Mouse (Mus musculus) stomach, embryonic 16.5 days (tissue): ENCODE data around the gene Galnt2. TPM values are rescaled to one million over a fixed set of nuclear protein-coding genes. Genes with fewer than 3 reads are reported as not detected.

Experiments used
- ATAC-seq: fragments of 200-750 bp; cut with Nextera tagmentation; 2 replicates; pipeline ENCODE4 v1.8.0; 2017; ENCODE audit warnings: moderate number of reproducible peaks, moderate TSS enrichment; ENCODE audit not compliant: insufficient read depth, low FRiP score
- H3K27ac ChIP-seq: fragments of 300-500 bp; sonication (generic); 2 replicates; pipeline ENCODE4 v1.5.1; 2014; ENCODE audit warnings: low read length
- H3K27me3 ChIP-seq: fragments of 300-500 bp; sonication (generic); 2 replicates; pipeline ENCODE4 v1.6.1; 2014; ENCODE audit warnings: low read length, control low read depth, mixed read lengths; ENCODE audit not compliant: control insufficient read depth, insufficient read depth
- H3K36me3 ChIP-seq: fragments of 300-500 bp; sonication (generic); 2 replicates; pipeline ENCODE4 v1.6.1; 2014; ENCODE audit warnings: low read length; ENCODE audit not compliant: control insufficient read depth, insufficient read depth
- H3K4me1 ChIP-seq: fragments of 300-500 bp; sonication (generic); 2 replicates; pipeline ENCODE4 v1.6.1; 2014; ENCODE audit warnings: low read length, control low read depth, mixed read lengths; ENCODE audit not compliant: control insufficient read depth, insufficient read depth
- H3K4me2 ChIP-seq: fragments of 300-500 bp; sonication (generic); 2 replicates; pipeline ENCODE4 v1.6.1; 2014; ENCODE audit warnings: low read depth, low read length, mixed read lengths
- H3K4me3 ChIP-seq: fragments of 300-500 bp; sonication (generic); replicated peaks from 2 replicates; pipeline ENCODE4 v1.5.1; 2014; ENCODE audit warnings: mild to moderate bottlenecking, low read length
- H3K9ac ChIP-seq: fragments of 300-500 bp; sonication (generic); 2 replicates; pipeline ENCODE4 v1.6.1; 2014; ENCODE audit warnings: low read length
- H3K9me3 ChIP-seq: fragments of 300-500 bp; sonication (generic); replicated peaks from 2 replicates; pipeline ENCODE4 v1.6.1; 2016; ENCODE audit warnings: low read length, control low read depth; ENCODE audit not compliant: control insufficient read depth
- WGBS: fragments of 180-500 bp; shearing (Covaris S2); extraction: QIAGEN DNeasy Blood & Tissue Kit; methylation state at CpG from one replicate; pipeline ENCODE4 v1.1.7; 2014; 5-methylcytosine and 5-hydroxymethylcytosine counted together
- polyA plus RNA-seq: library from polyadenylated mRNA; unstranded; fragments of >200 nt; fragmentation: Nextera tagmentation; extraction: Ambion mirVana; gene quantifications from 2 replicates; pipeline ENCODE4 v1.2.1, GENCODE M21; 2015

Gene Galnt2
- polyA plus RNA-seq, 1 experiment from 2014 or later = 49.3 TPM

GRCm38 (mm10) chr8:124346852-124347523 lies 115.8 kb downstream of the Galnt2 start:
- no peaks in the 10 kb centered on the region for H3K9me3 ChIP-seq
- H3K4me1 ChIP-seq = no peaks in the 10 kb centered on the region
- no peaks in the 10 kb centered on the region for H3K27me3 ChIP-seq
- WGBS = 42% methylated on average over 19 of the region's 19 CpGs
- H3K4me2 ChIP-seq = no peak overlapping the region
- H3K36me3 ChIP-seq = no peaks in the 10 kb centered on the region; the same call in 1 of the 2 replicates
- H3K27ac ChIP-seq = no peak overlapping the region
- H3K4me3 ChIP-seq = no peak overlapping the region
- no peak overlapping the region for H3K9ac ChIP-seq
- ATAC-seq = peak; percentile 56

- H3K9me3 ChIP-seq = no peaks in the 10 kb centered on the region
- no peaks in the 10 kb centered on the region; the same call in 1 of the 2 replicates for H3K36me3 ChIP-seq
- no peak for ATAC-seq
- no peak overlapping the region for H3K4me2 ChIP-seq
- H3K27me3 ChIP-seq = no peaks in the 10 kb centered on the region
- H3K27ac ChIP-seq = no peak overlapping the region
- 31% methylated on average over 1 of the region's 1 CpGs for WGBS
- no peak overlapping the region for H3K4me3 ChIP-seq
- no peak overlapping the region for H3K9ac ChIP-seq
- no peaks in the 10 kb centered on the region for H3K4me1 ChIP-seq
Measured at GRCm38 (mm10) chr8:124348087-124348486, 116.9 kb downstream of the Galnt2 start.

- 37% methylated on average over 7 of the region's 7 CpGs for WGBS
- H3K4me1 ChIP-seq = no peaks in the 10 kb centered on the region
- ATAC-seq = no peak
Measured at GRCm38 (mm10) chr8:124349663-124350062, 118.5 kb downstream of the Galnt2 start.

GRCm38 (mm10) chr8:124351636-124352035 lies 120.4 kb downstream of the Galnt2 start:
- ATAC-seq = no peak
- no peaks in the 10 kb centered on the region for H3K27me3 ChIP-seq
- no peak overlapping the region for H3K9ac ChIP-seq
- H3K4me3 ChIP-seq = no peak overlapping the region
- no peaks in the 10 kb centered on the region for H3K9me3 ChIP-seq
- H3K36me3 ChIP-seq = no peaks in the 10 kb centered on the region
- no peak overlapping the region for H3K4me2 ChIP-seq
- 60% methylated on average over 5 of the region's 5 CpGs for WGBS
- no peaks in the 10 kb centered on the region for H3K4me1 ChIP-seq
- no peak overlapping the region for H3K27ac ChIP-seq

More at GRCm38 (mm10) chr8:124349663-124350062, 118.5 kb downstream of the Galnt2 start:
- no peak overlapping the region for H3K9ac ChIP-seq
- no peaks in the 10 kb centered on the region for H3K9me3 ChIP-seq
- H3K4me2 ChIP-seq = no peak overlapping the region
- H3K27me3 ChIP-seq = no peaks in the 10 kb centered on the region
- H3K27ac ChIP-seq = no peak overlapping the region
- no peaks in the 10 kb centered on the region; the same call in 1 of the 2 replicates for H3K36me3 ChIP-seq
- no peak overlapping the region for H3K4me3 ChIP-seq

DNA sequence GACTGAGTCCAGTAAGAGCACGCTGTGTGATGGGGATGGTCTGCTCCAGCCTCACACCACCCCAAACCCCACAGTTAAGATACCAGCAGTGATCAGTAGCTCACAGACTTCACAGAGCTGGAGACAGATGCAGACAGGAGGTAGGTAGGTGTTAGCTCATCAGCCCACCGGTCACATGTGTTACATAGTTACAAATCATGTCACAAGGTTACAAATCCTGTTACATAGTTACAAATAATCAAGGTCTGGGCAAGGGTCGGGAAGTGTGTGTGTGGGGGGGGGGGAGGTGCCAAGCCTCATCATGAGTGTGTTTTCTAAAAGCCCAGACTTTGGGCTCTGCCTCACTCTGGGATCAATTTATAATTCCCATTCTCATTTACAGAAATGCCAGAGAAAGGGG lies 129.7 kb downstream of the Galnt2 start:
- no peak for ATAC-seq
- WGBS = 67% methylated on average over 3 of the region's 3 CpGs
- H3K9ac ChIP-seq = no peak overlapping the region
- no peaks in the 10 kb centered on the region for H3K27me3 ChIP-seq
- H3K4me3 ChIP-seq = no peak overlapping the region
- H3K4me2 ChIP-seq = no peak overlapping the region
- H3K9me3 ChIP-seq = no peaks in the 10 kb centered on the region
- no peaks in the 10 kb centered on the region for H3K36me3 ChIP-seq
- no peaks in the 10 kb centered on the region for H3K4me1 ChIP-seq
- H3K27ac ChIP-seq = no peak overlapping the region

GRCm38 (mm10) chr8:124361773-124362427 lies 130.7 kb downstream of the Galnt2 start:
- Histone ChIP-seq H3K27ac (no peak overlapping the region), H3K27me3 (no peaks in the 10 kb centered on the region), H3K4me2 (no peak overlapping the region), H3K36me3 (no peaks in the 10 kb centered on the region), H3K4me1 (no peaks in the 10 kb centered on the region), H3K4me3 (no peak overlapping the region), H3K9ac (no peak overlapping the region), H3K9me3 (no peaks in the 10 kb centered on the region)
- 73% methylated on average over 11 of the region's 11 CpGs for WGBS
- ATAC-seq = no peak

GRCm38 (mm10) chr8:124362589-124362988 lies 131.4 kb downstream of the Galnt2 start:
- no peaks in the 10 kb centered on the region for H3K27me3 ChIP-seq
- H3K36me3 ChIP-seq = no peaks in the 10 kb centered on the region
- no peak for ATAC-seq
- WGBS = 88% methylated on average over 7 of the region's 7 CpGs
- H3K4me2 ChIP-seq = no peak overlapping the region
- H3K4me3 ChIP-seq = no peak overlapping the region
- no peak overlapping the region for H3K27ac ChIP-seq
- H3K4me1 ChIP-seq = no peaks in the 10 kb centered on the region
- no peak overlapping the region for H3K9ac ChIP-seq
- no peaks in the 10 kb centered on the region for H3K9me3 ChIP-seq

DNA sequence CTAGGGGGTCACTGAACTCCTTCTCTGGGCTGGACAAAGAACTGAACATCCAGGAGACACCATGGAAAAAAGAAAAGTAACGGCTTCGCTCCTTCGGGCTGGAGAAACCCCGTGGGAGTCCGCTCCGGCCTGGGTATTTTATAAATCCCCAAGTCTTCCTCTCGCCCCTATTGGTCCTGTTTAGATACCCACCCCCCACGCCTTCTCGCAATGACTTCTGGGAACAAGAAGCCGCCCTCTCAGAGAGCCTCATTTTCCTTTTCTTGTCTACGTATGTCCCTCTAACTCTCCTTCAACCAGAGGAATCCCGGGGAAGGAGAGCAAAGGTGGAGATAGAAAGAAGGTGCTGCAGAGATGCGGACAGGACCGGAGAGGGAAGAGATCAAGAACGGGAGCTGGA lies 132.1 kb downstream of the Galnt2 start:
- Histone ChIP-seq H3K4me1 (no peaks in the 10 kb centered on the region), H3K9ac (no peak overlapping the region), H3K9me3 (no peaks in the 10 kb centered on the region), H3K27me3 (no peaks in the 10 kb centered on the region), H3K36me3 (no peaks in the 10 kb centered on the region), H3K4me2 (no peak overlapping the region), H3K4me3 (no peak overlapping the region), H3K27ac (no peak overlapping the region)
- WGBS = 91% methylated on average over 15 of the region's 15 CpGs
- no peak for ATAC-seq

DNA sequence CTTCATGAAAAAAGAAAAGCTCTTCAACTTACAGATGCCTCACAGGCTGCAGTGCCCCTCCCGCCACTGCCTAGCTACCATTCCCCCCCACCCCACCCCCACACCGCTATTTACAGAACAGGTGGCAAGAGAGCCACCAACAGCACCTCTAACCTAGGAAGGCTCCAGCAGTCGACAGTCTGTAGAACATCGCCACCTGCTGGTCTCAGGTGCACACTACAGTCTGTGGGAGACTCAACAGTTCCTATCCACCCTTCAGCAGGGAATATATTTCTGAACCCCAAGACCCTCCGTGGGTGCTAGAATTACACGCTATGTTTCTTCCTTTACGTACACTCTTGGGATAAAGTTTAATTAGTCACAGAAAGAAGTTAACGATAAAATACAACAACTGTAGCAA lies 137.0 kb downstream of the Galnt2 start:
- WGBS = 18% methylated on average over 8 of the region's 8 CpGs
- Histone ChIP-seq H3K9ac (no peak overlapping the region), H3K4me2 (no peak overlapping the region), H3K4me3 (no peak overlapping the region), H3K27ac (no peak overlapping the region), H3K27me3 (no peaks in the 10 kb centered on the region), H3K36me3 (no peaks in the 10 kb centered on the region), H3K9me3 (no peaks in the 10 kb centered on the region), H3K4me1 (no peaks in the 10 kb centered on the region)
- ATAC-seq = no peak
